Mouse (Mus musculus): ENCODE data around the gene Abcf1. TPM values are rescaled to one million over a fixed set of nuclear protein-coding genes. Genes with fewer than 3 reads are reported as not detected.

Abcf1 gene
- total RNA-seq, 2 experiments from 2014 or later: 71.0 to 77.8 TPM

Small RNA genes lying within 50 kb of the gene (microRNA-seq; reads per million reads assigned to microRNA genes)
- gene Mir1894 (0.76 reads per million), gene Mir877 (399 reads per million, percentile 68 among the genes with 10 or more reads in this experiment)

Other genes starting within 250 kb of the Abcf1 start
- gene Ier3, start 148.1 kb downstream of the Abcf1 start, total RNA-seq (2021): 10 to 100 TPM; 10.6 to 13.6 TPM
- gene Flot1, start 146.5 kb downstream of the Abcf1 start, total RNA-seq (2021): 100 to 1,000 TPM; 146 to 149 TPM
- gene Tubb5, start 131.5 kb downstream of the Abcf1 start, total RNA-seq (2021): 100 to 1,000 TPM; 441 to 478 TPM
- gene Mdc1, start 128.2 kb downstream of the Abcf1 start, total RNA-seq (2021): 10 to 100 TPM; 16.5 to 16.9 TPM
- gene Nrm, start 108.4 kb downstream of the Abcf1 start, total RNA-seq (2021): 1 to 10 TPM; 2.3 to 3.1 TPM
- 1 to 10 TPM; 9.2 to 9.3 TPM for gene Ppp1r18, start 104.2 kb downstream of the Abcf1 start, total RNA-seq (2021)
- gene Dhx16, start 89.9 kb downstream of the Abcf1 start, total RNA-seq (2021): 10 to 100 TPM; 26.0 to 32.0 TPM
- 10 to 100 TPM; 58.4 to 62.0 TPM for gene 2310061I04Rik, start 72.3 kb downstream of the Abcf1 start, total RNA-seq (2021)
- 10 to 100 TPM; 51.1 to 63.9 TPM for gene Atat1, start 59.7 kb downstream of the Abcf1 start, total RNA-seq (2021)
- gene Mrps18b, start 53.4 kb downstream of the Abcf1 start, total RNA-seq (2021): 10 to 100 TPM; 38.0 to 46.2 TPM
- 10 to 100 TPM; 62.5 to 84.5 TPM for gene Ppp1r10, start 53.3 kb downstream of the Abcf1 start, total RNA-seq (2021)
- 100 to 1,000 TPM; 173 to 198 TPM for gene Gnl1, start 10.1 kb upstream of the Abcf1 start, total RNA-seq (2021)
- gene Prr3, start 10.5 kb upstream of the Abcf1 start, total RNA-seq (2021): 10 to 100 TPM; 36.9 to 40.0 TPM
- 1 to 10 TPM; 1.1 to 2.2 TPM for gene H2-T24, start 50.8 kb upstream of the Abcf1 start, total RNA-seq (2021)
- 10 to 100 TPM; 12.6 to 15.1 TPM for gene H2-T23, start 63.1 kb upstream of the Abcf1 start, total RNA-seq (2021)
- gene H2-T22, start 73.0 kb upstream of the Abcf1 start, total RNA-seq (2021): 10 to 100 TPM; 11.0 to 12.2 TPM
- under 1 TPM in 1 of 2 experiments, not detected in 1; 0.27 TPM for gene Gm6034, start 73.2 kb upstream of the Abcf1 start, total RNA-seq (2021)
- 1 to 10 TPM in 1 of 2 experiments, under 1 TPM in 1; 0.59 to 1.9 TPM for gene Gm11127, start 88.6 kb upstream of the Abcf1 start, total RNA-seq (2021)
- gene Gm19684, start 151.9 kb upstream of the Abcf1 start, total RNA-seq (2021): not detected
- not detected for gene Gm7030, start 159.7 kb upstream of the Abcf1 start, total RNA-seq (2021)
- not detected for gene Gm8909, start 198.8 kb upstream of the Abcf1 start, total RNA-seq (2021)
- not detected for gene H2-T3, start 220.5 kb upstream of the Abcf1 start, total RNA-seq (2021)

Measured in left cerebral cortex, postnatal 36 days (tissue).